Mouse (Mus musculus): ENCODE data around the gene Slc9a2.

DNA sequence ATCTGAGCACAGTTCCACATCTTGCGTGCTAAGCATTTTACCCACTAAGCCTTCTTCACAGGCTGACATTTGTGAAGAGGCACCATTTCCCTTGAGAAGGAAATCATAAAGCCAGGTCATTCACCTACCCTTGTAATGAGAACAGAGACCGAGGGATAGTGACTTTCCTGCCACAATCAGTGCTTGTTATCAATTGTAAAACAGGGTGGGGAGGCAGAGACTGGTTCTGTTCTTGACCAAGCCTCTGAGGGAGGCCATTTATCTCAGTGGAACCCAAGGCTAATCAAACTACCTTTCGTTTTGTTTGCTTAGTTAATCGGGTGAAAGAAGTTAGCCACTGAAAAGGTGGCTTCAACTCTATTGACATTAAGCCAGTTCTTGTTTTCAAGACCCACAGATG lies 23.3 kb upstream of the Slc9a2 start:
- TF ChIP-seq POLR2A (IDR thresholded peaks at IDR 0.05; ENCODE audit: control insufficient read depth, low read depth, low read length) (no peak), CTCF (IDR thresholded peaks at IDR 0.05; ENCODE audit: control insufficient read depth, insufficient read depth, insufficient replicate concordance, low read depth, low read length) (no peak)

All from testis, adult 2 months (tissue).